Mouse (Mus musculus): ENCODE data around the gene Creg1. TPM values are rescaled to one million over a fixed set of nuclear protein-coding genes. Genes with fewer than 3 reads are reported as not detected.

Creg1 gene
- total RNA-seq, 1 experiment = 15.7 TPM

GRCm38 (mm10) chr1:165741989-165742388 lies 21.6 kb upstream of the Creg1 start:
- H3K27ac ChIP-seq (ENCODE audit: insufficient read depth, low read depth, low read length, poor library complexity, severe bottlenecking) = no peak overlapping the region
- in situ Hi-C loops (cut with MboI; ENCODE audit: low sequenced_read_pairs in 2 of 2, unreplicated experiment in 2 of 2) = no loop called here
- no peak for DNase-seq (ENCODE audit: low read depth, low spot score)
- no peaks in the 10 kb centered on the region for H3K36me3 ChIP-seq (ENCODE audit: control insufficient read depth, insufficient read depth, low read length, poor library complexity, severe bottlenecking)
- H3K9me3 ChIP-seq (ENCODE audit: control insufficient read depth, insufficient read depth, low read depth, low read length) = no peaks in the 10 kb centered on the region
- no peak overlapping the region for H3K9ac ChIP-seq (ENCODE audit: insufficient read depth, low read depth, low read length, poor library complexity, severe bottlenecking)
- H3K4me3 ChIP-seq (ENCODE audit: insufficient read depth in 1 of 2, low read depth in 1 of 2, low read length in 2 of 2, poor library complexity in 1 of 2, severe bottlenecking in 1 of 2) = no peak overlapping the region
- TF ChIP-seq CHD2 (IDR thresholded peaks at IDR 0.05; ENCODE audit: low read depth, low read length) = no peak
- no peak for TF ChIP-seq HCFC1 (IDR thresholded peaks at IDR 0.05; ENCODE audit: borderline replicate concordance, insufficient read depth, low read length)
- TF ChIP-seq ZNF384 (IDR thresholded peaks at IDR 0.05; ENCODE audit: low read depth, low read length) = no peak
- no peak for TF ChIP-seq ZC3H11A (IDR thresholded peaks at IDR 0.05; ENCODE audit: borderline replicate concordance, low read depth, low read length)
- no peak for TF ChIP-seq MAFK (IDR thresholded peaks at IDR 0.05; ENCODE audit: insufficient read depth, low read depth, low read length)
- H3K4me1 ChIP-seq (ENCODE audit: control insufficient read depth in 2 of 2, insufficient read depth in 2 of 2, low read length in 2 of 2, poor library complexity in 1 of 2) = no peaks in the 10 kb centered on the region

- TF ChIP-seq MAFK (IDR thresholded peaks at IDR 0.05; ENCODE audit: insufficient read depth, low read depth, low read length) (no peak), ZC3H11A (IDR thresholded peaks at IDR 0.05; ENCODE audit: borderline replicate concordance, low read depth, low read length) (no peak), ZNF384 (IDR thresholded peaks at IDR 0.05; ENCODE audit: low read depth, low read length) (no peak)
- no peak for DNase-seq (ENCODE audit: low read depth, low spot score)
- in situ Hi-C loops (cut with MboI; ENCODE audit: low sequenced_read_pairs in 2 of 2, unreplicated experiment in 2 of 2) = no loop called here
Observed at GRCm38 (mm10) chr1:165748053-165748452, 15.5 kb upstream of the Creg1 start.

GRCm38 (mm10) chr1:165751142-165751541 lies 12.4 kb upstream of the Creg1 start:
- no peaks in the 10 kb centered on the region for H3K36me3 ChIP-seq (ENCODE audit: control insufficient read depth, insufficient read depth, low read length, poor library complexity, severe bottlenecking)
- DNase-seq (ENCODE audit: low read depth, low spot score) = no peak
- in situ Hi-C loops (cut with MboI; ENCODE audit: low sequenced_read_pairs in 2 of 2, unreplicated experiment in 2 of 2) = no loop called here
- H3K4me3 ChIP-seq (ENCODE audit: insufficient read depth in 1 of 2, low read depth in 1 of 2, low read length in 2 of 2, poor library complexity in 1 of 2, severe bottlenecking in 1 of 2) = no peak overlapping the region
- no peaks in the 10 kb centered on the region for H3K9me3 ChIP-seq (ENCODE audit: control insufficient read depth, insufficient read depth, low read depth, low read length)
- no peaks in the 10 kb centered on the region for H3K4me1 ChIP-seq (ENCODE audit: control insufficient read depth in 2 of 2, insufficient read depth in 2 of 2, low read length in 2 of 2, poor library complexity in 1 of 2)
- TF ChIP-seq ZNF384 (IDR thresholded peaks at IDR 0.05; ENCODE audit: low read depth, low read length) (no peak), HCFC1 (IDR thresholded peaks at IDR 0.05; ENCODE audit: borderline replicate concordance, insufficient read depth, low read length) (no peak), ZC3H11A (IDR thresholded peaks at IDR 0.05; ENCODE audit: borderline replicate concordance, low read depth, low read length) (no peak), MAFK (IDR thresholded peaks at IDR 0.05; ENCODE audit: insufficient read depth, low read depth, low read length) (no peak), CHD2 (IDR thresholded peaks at IDR 0.05; ENCODE audit: low read depth, low read length) (no peak)
- H3K9ac ChIP-seq (ENCODE audit: insufficient read depth, low read depth, low read length, poor library complexity, severe bottlenecking) = no peak overlapping the region
- H3K27ac ChIP-seq (ENCODE audit: insufficient read depth, low read depth, low read length, poor library complexity, severe bottlenecking) = no peak overlapping the region

More at GRCm38 (mm10) chr1:165748053-165748452, 15.5 kb upstream of the Creg1 start:
- Histone ChIP-seq H3K4me1 (ENCODE audit: control insufficient read depth in 2 of 2, insufficient read depth in 2 of 2, low read length in 2 of 2, poor library complexity in 1 of 2) (no peaks in the 10 kb centered on the region), H3K9ac (ENCODE audit: insufficient read depth, low read depth, low read length, poor library complexity, severe bottlenecking) (no peak overlapping the region), H3K27ac (ENCODE audit: insufficient read depth, low read depth, low read length, poor library complexity, severe bottlenecking) (no peak overlapping the region), H3K4me3 (ENCODE audit: insufficient read depth in 1 of 2, low read depth in 1 of 2, low read length in 2 of 2, poor library complexity in 1 of 2, severe bottlenecking in 1 of 2) (no peak overlapping the region), H3K9me3 (ENCODE audit: control insufficient read depth, insufficient read depth, low read depth, low read length) (no peaks in the 10 kb centered on the region), H3K36me3 (ENCODE audit: control insufficient read depth, insufficient read depth, low read length, poor library complexity, severe bottlenecking) (no peaks in the 10 kb centered on the region)

GRCm38 (mm10) chr1:165751838-165752237 lies 11.7 kb upstream of the Creg1 start:
- no peak overlapping the region for H3K4me3 ChIP-seq (ENCODE audit: insufficient read depth in 1 of 2, low read depth in 1 of 2, low read length in 2 of 2, poor library complexity in 1 of 2, severe bottlenecking in 1 of 2)
- TF ChIP-seq MAFK (IDR thresholded peaks at IDR 0.05; ENCODE audit: insufficient read depth, low read depth, low read length) = no peak
- no peak for TF ChIP-seq CHD2 (IDR thresholded peaks at IDR 0.05; ENCODE audit: low read depth, low read length)
- no peak for TF ChIP-seq HCFC1 (IDR thresholded peaks at IDR 0.05; ENCODE audit: borderline replicate concordance, insufficient read depth, low read length)
- no peak for TF ChIP-seq ZNF384 (IDR thresholded peaks at IDR 0.05; ENCODE audit: low read depth, low read length)
- TF ChIP-seq ZC3H11A (IDR thresholded peaks at IDR 0.05; ENCODE audit: borderline replicate concordance, low read depth, low read length) = no peak
- H3K27ac ChIP-seq (ENCODE audit: insufficient read depth, low read depth, low read length, poor library complexity, severe bottlenecking) = no peak overlapping the region
- H3K9ac ChIP-seq (ENCODE audit: insufficient read depth, low read depth, low read length, poor library complexity, severe bottlenecking) = no peak overlapping the region
- no peak for DNase-seq (ENCODE audit: low read depth, low spot score)
- H3K36me3 ChIP-seq (ENCODE audit: control insufficient read depth, insufficient read depth, low read length, poor library complexity, severe bottlenecking) = no peaks in the 10 kb centered on the region
- H3K4me1 ChIP-seq (ENCODE audit: control insufficient read depth in 2 of 2, insufficient read depth in 2 of 2, low read length in 2 of 2, poor library complexity in 1 of 2) = no peaks in the 10 kb centered on the region
- in situ Hi-C loops (cut with MboI; ENCODE audit: low sequenced_read_pairs in 2 of 2, unreplicated experiment in 2 of 2) = no loop called here
- no peaks in the 10 kb centered on the region for H3K9me3 ChIP-seq (ENCODE audit: control insufficient read depth, insufficient read depth, low read depth, low read length)

GRCm38 (mm10) chr1:165754205-165754604 lies 9.3 kb upstream of the Creg1 start:
- no peak overlapping the region for H3K27ac ChIP-seq (ENCODE audit: insufficient read depth, low read depth, low read length, poor library complexity, severe bottlenecking)
- TF ChIP-seq MAFK (IDR thresholded peaks at IDR 0.05; ENCODE audit: insufficient read depth, low read depth, low read length) = no peak
- TF ChIP-seq ZC3H11A (IDR thresholded peaks at IDR 0.05; ENCODE audit: borderline replicate concordance, low read depth, low read length) = no peak
- TF ChIP-seq CHD2 (IDR thresholded peaks at IDR 0.05; ENCODE audit: low read depth, low read length) = no peak
- no peak for TF ChIP-seq HCFC1 (IDR thresholded peaks at IDR 0.05; ENCODE audit: borderline replicate concordance, insufficient read depth, low read length)
- TF ChIP-seq ZNF384 (IDR thresholded peaks at IDR 0.05; ENCODE audit: low read depth, low read length) = no peak
- DNase-seq (ENCODE audit: low read depth, low spot score) = no peak
- no peaks in the 10 kb centered on the region for H3K9me3 ChIP-seq (ENCODE audit: control insufficient read depth, insufficient read depth, low read depth, low read length)
- no peak overlapping the region for H3K4me3 ChIP-seq (ENCODE audit: insufficient read depth in 1 of 2, low read depth in 1 of 2, low read length in 2 of 2, poor library complexity in 1 of 2, severe bottlenecking in 1 of 2)
- H3K36me3 ChIP-seq (ENCODE audit: control insufficient read depth, insufficient read depth, low read length, poor library complexity, severe bottlenecking) = no peaks in the 10 kb centered on the region
- no peak overlapping the region for H3K9ac ChIP-seq (ENCODE audit: insufficient read depth, low read depth, low read length, poor library complexity, severe bottlenecking)
- H3K4me1 ChIP-seq (ENCODE audit: control insufficient read depth in 2 of 2, insufficient read depth in 2 of 2, low read length in 2 of 2, poor library complexity in 1 of 2) = no peaks in the 10 kb centered on the region
- in situ Hi-C loops (cut with MboI; ENCODE audit: low sequenced_read_pairs in 2 of 2, unreplicated experiment in 2 of 2) = no loop called here

Measured in ES-E14 (cell line).